Mouse (Mus musculus) heart, postnatal 0 days (tissue): ENCODE results near the gene Lias.

Source experiments
- CTCF ChIP-seq: IDR thresholded peaks from 2 replicates; pipeline ENCODE4 v1.5.1; 2016; ENCODE audit warnings: antibody characterized with exemption, control low read depth, low read depth
- EP300 ChIP-seq: IDR thresholded peaks from 2 replicates; pipeline ENCODE4 v1.6.1; 2016; ENCODE audit warnings: antibody characterized with exemption, low read depth

DNA sequence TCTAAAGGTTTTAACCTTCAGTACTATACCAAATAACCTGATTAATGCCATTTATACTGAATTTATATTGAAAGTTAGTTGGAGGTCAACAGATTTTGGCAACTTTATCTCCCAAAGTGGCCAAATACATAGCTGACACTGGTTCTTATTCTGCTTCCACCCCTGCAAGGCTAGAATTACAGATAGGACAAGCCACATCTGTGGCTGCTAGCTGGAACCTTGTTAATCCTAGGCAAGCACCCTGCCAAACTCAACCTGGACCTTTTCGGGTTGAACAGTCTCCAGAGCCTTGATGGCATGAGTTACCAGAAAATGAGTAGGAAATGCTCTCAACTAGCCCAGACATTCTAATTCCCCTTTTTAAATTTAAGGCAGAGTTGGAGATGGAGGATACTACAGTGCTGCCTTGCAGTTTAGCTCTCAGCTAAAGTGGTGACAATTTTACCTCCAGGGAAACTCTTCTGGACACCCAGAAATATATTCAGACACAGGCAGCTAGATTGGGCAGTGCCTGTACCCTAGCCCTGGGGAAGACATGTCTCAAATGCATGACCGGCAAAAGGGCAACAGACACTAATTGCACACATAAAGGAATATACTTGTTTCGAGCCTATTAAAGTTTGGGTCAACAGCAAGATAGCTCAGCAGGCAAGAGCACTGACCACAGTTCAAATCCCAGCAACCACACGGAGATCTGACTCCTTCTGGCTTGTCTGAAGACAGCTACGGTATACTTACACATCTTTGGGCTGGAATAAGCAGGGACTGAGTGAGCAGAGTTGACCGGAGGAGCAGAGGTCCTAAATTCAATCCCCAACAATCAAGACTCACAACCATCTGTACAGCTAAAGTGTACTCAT is 4.1 kb upstream of the Lias start:
- TF ChIP-seq CTCF: no peak
- no peak for TF ChIP-seq EP300
